Mouse (Mus musculus): ENCODE results near the gene Pgpep1l. TPM values are rescaled to one million over a fixed set of nuclear protein-coding genes. Genes with fewer than 3 reads are reported as not detected.

Gene Pgpep1l
- polyA plus RNA-seq (2015; fragmentation: Nextera tagmentation; extraction: Ambion mirVana), result not detected in 2 replicates

- Histone ChIP-seq H3K4me2 (replicated peaks; ENCODE audit: low read depth) (peak within 1 kb of the TSS; percentile 63), H3K4me1 (replicated peaks; ENCODE audit: control insufficient read depth, insufficient read depth, low read length) (peaks cover 5% of the 10 kb centered on the region; the same call in 1 of the 2 replicates), H3K27me3 (replicated peaks; ENCODE audit: control insufficient read depth, insufficient read depth, low read length) (peaks cover 11% of the 10 kb centered on the region; the same call in 1 of the 2 replicates), H3K27ac (ENCODE audit: low read depth, low read length) (no peak within 1 kb of the TSS), H3K9me3 (ENCODE audit: control insufficient read depth) (no peaks in the 10 kb centered on the region), H3K9ac (ENCODE audit: low read depth, low read length) (0 out of 2 replicates have a peak within 1 kb of the TSS, but pooled peaks have one; percentile 17), H3K4me3 (ENCODE audit: low read depth, low read length) (peak within 1 kb of the TSS; percentile 23), H3K36me3 (ENCODE audit: control insufficient read depth, insufficient read depth) (no peaks in the 10 kb centered on the region)
- no peak for TF ChIP-seq CTCF (IDR thresholded peaks at IDR 0.05; ENCODE audit: low read depth)
- WGBS, result 5% methylated on average over 25 of the region's 25 CpGs
- peak; percentile 53; the same call in 1 of the 2 replicates for ATAC-seq
Observed at GRCm38 (mm10) chr7:68264028-68264453, at the start of gene Pgpep1l. Gene Pgpep1l (minus strand): TSS chr7:68264233.

DNA sequence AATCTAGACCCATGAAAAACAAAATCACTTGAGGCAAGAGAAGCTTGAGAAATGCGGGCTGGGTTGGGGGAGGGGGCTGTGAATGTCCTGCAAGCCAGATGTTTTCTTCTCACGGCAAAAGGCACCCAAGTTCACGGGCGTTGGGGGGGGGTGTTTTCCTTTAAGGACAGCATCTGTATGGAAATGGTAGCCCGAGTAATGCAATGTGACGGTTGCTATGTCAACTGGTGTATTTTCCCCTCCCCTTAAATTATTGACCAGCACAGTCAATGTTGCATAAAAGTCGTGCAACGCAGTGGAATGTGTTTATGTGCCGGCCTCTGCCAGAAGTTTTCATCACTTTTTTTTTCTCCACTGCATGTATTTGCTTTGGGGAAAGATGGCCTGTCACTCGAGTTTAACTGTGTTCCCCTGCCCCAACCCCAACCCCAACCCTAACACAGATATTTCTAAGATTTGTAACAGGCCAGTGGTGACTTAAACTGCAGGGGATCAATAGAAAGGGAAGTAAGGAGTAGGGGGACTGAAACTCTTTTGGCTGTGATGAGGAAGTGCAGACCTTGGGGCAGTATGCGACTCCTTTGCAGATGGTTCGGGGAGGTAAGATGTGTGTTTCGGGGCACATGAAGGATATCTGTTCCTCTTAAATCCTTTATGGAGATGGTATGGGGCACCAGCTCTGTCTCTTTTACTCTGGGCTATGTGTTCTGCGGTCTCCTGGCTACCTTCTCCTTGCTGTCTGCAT is 49.2 kb upstream of the Pgpep1l start:
- Histone ChIP-seq H3K9ac (ENCODE audit: low read depth, low read length) (no peak overlapping the region), H3K4me3 (ENCODE audit: low read depth, low read length) (no peak overlapping the region), H3K27me3 (replicated peaks; ENCODE audit: control insufficient read depth, insufficient read depth, low read length) (no peaks in the 10 kb centered on the region), H3K9me3 (ENCODE audit: control insufficient read depth) (no peaks in the 10 kb centered on the region), H3K4me1 (replicated peaks; ENCODE audit: control insufficient read depth, insufficient read depth, low read length) (no peaks in the 10 kb centered on the region), H3K4me2 (replicated peaks; ENCODE audit: low read depth) (no peak overlapping the region), H3K27ac (ENCODE audit: low read depth, low read length) (no peak overlapping the region), H3K36me3 (ENCODE audit: control insufficient read depth, insufficient read depth) (no peaks in the 10 kb centered on the region)
- WGBS, result 58% methylated on average over 14 of the region's 14 CpGs
- TF ChIP-seq CTCF (IDR thresholded peaks at IDR 0.05; ENCODE audit: low read depth), result no peak
- no peak for ATAC-seq

GRCm38 (mm10) chr7:68312395-68312794 is 48.4 kb upstream of the Pgpep1l start:
- Histone ChIP-seq H3K36me3 (ENCODE audit: control insufficient read depth, insufficient read depth) (no peaks in the 10 kb centered on the region), H3K27me3 (replicated peaks; ENCODE audit: control insufficient read depth, insufficient read depth, low read length) (no peaks in the 10 kb centered on the region), H3K4me3 (ENCODE audit: low read depth, low read length) (no peak overlapping the region), H3K9me3 (ENCODE audit: control insufficient read depth) (no peaks in the 10 kb centered on the region), H3K4me1 (replicated peaks; ENCODE audit: control insufficient read depth, insufficient read depth, low read length) (no peaks in the 10 kb centered on the region), H3K4me2 (replicated peaks; ENCODE audit: low read depth) (no peak overlapping the region), H3K27ac (ENCODE audit: low read depth, low read length) (no peak overlapping the region), H3K9ac (ENCODE audit: low read depth, low read length) (no peak overlapping the region)
- TF ChIP-seq CTCF (IDR thresholded peaks at IDR 0.05; ENCODE audit: low read depth), result no peak
- WGBS, result 75% methylated on average over 5 of the region's 5 CpGs
- ATAC-seq, result no peak

- no peaks in the 10 kb centered on the region for H3K4me1 ChIP-seq (replicated peaks; ENCODE audit: control insufficient read depth, insufficient read depth, low read length)
- WGBS, result 56% methylated on average over 6 of the region's 6 CpGs
- H3K27ac ChIP-seq (ENCODE audit: low read depth, low read length), result no peak overlapping the region
- H3K9me3 ChIP-seq (ENCODE audit: control insufficient read depth), result no peaks in the 10 kb centered on the region
- H3K9ac ChIP-seq (ENCODE audit: low read depth, low read length), result no peak overlapping the region
- no peaks in the 10 kb centered on the region for H3K36me3 ChIP-seq (ENCODE audit: control insufficient read depth, insufficient read depth)
- H3K4me3 ChIP-seq (ENCODE audit: low read depth, low read length), result no peak overlapping the region
- no peak overlapping the region for H3K4me2 ChIP-seq (replicated peaks; ENCODE audit: low read depth)
- no peak for TF ChIP-seq CTCF (IDR thresholded peaks at IDR 0.05; ENCODE audit: low read depth)
- no peaks in the 10 kb centered on the region for H3K27me3 ChIP-seq (replicated peaks; ENCODE audit: control insufficient read depth, insufficient read depth, low read length)
- no peak for ATAC-seq
Observed at GRCm38 (mm10) chr7:68311469-68311868, 47.4 kb upstream of the Pgpep1l start.

DNA sequence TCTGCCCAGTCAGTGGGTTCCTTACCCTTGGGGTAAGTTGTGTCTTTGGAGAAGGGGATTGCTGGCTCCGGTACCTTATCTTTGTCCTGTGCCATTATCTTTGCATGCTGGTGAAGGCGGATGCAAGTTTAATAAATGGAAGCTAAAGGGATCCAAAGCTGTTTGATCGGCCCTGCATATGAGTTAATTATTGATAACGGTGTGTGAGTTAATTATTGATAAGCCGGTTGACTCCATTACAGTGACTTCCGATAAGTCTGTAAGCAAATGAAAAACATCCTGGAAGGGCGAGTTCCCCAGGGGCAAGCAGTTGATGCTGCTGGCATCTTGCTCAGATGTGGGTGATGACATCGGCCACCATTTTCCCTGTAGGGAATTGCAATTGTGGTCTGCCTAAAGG is 42.7 kb upstream of the Pgpep1l start:
- H3K4me2 ChIP-seq (replicated peaks; ENCODE audit: low read depth), result no peak overlapping the region
- H3K4me3 ChIP-seq (ENCODE audit: low read depth, low read length), result no peak overlapping the region
- H3K27ac ChIP-seq (ENCODE audit: low read depth, low read length), result no peak overlapping the region
- no peak for TF ChIP-seq CTCF (IDR thresholded peaks at IDR 0.05; ENCODE audit: low read depth)
- no peaks in the 10 kb centered on the region; the same call in 1 of the 2 replicates for H3K4me1 ChIP-seq (replicated peaks; ENCODE audit: control insufficient read depth, insufficient read depth, low read length)
- no peak overlapping the region for H3K9ac ChIP-seq (ENCODE audit: low read depth, low read length)
- no peaks in the 10 kb centered on the region for H3K27me3 ChIP-seq (replicated peaks; ENCODE audit: control insufficient read depth, insufficient read depth, low read length)
- 59% methylated on average over 8 of the region's 8 CpGs for WGBS
- ATAC-seq, result no peak
- no peaks in the 10 kb centered on the region for H3K9me3 ChIP-seq (ENCODE audit: control insufficient read depth)
- no peaks in the 10 kb centered on the region for H3K36me3 ChIP-seq (ENCODE audit: control insufficient read depth, insufficient read depth)

- 62% methylated on average over 11 of the region's 11 CpGs for WGBS
- ATAC-seq, result no peak
- no peak for TF ChIP-seq CTCF (IDR thresholded peaks at IDR 0.05; ENCODE audit: low read depth)
Observed at GRCm38 (mm10) chr7:68305781-68306575, 41.9 kb upstream of the Pgpep1l start.

More at GRCm38 (mm10) chr7:68305781-68306575, 41.9 kb upstream of the Pgpep1l start:
- Histone ChIP-seq H3K9ac (ENCODE audit: low read depth, low read length) (no peak overlapping the region), H3K4me3 (ENCODE audit: low read depth, low read length) (no peak overlapping the region), H3K27me3 (replicated peaks; ENCODE audit: control insufficient read depth, insufficient read depth, low read length) (no peaks in the 10 kb centered on the region), H3K27ac (ENCODE audit: low read depth, low read length) (no peak overlapping the region), H3K36me3 (ENCODE audit: control insufficient read depth, insufficient read depth) (no peaks in the 10 kb centered on the region), H3K9me3 (ENCODE audit: control insufficient read depth) (no peaks in the 10 kb centered on the region), H3K4me2 (replicated peaks; ENCODE audit: low read depth) (no peak overlapping the region), H3K4me1 (replicated peaks; ENCODE audit: control insufficient read depth, insufficient read depth, low read length) (no peaks in the 10 kb centered on the region; the same call in 1 of the 2 replicates)

Measured in intestine, postnatal 0 days (tissue).